Mouse (Mus musculus): ENCODE data around the gene Fastk.

Fastk gene

DNA sequence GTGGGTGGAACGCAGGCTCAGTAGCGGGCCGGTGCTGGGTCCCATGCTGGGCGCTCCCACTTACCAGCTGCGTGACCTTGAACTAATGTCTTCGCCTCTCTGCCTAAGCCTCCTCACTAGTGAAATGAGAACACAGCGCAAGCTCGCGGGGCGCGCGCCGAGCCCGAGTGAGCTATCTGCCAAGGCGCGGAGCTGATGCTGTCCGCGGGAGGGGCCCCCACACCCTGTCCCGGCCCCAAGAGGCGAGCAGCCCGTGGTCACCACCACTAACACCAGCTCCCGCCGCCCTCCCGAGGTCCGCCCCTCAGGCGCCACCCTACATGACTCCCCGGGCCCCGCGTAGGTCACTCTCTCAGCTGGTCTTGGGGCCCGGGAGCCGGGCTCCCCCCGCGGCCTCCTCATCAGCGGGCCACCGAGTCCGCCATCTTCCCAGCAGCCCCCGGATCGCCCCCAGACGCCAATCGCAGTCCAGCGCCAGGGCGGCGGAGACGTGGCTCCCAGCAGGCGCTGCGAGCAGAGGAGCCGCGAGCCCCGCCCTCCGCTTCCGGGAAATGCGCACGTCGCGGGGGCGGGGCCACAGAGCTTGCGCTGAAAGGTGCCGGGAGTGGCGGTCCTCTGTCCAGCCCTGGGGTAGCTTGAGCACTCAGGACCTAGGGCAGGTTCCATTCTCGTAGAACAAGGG lies at the start of gene Fastk:
TSS of gene Fastk (minus strand) at position 542 of the 682 bp plus-strand sequence.
- DNase-seq (ENCODE audit: low read depth, low spot score), result peak; percentile 87

DNA sequence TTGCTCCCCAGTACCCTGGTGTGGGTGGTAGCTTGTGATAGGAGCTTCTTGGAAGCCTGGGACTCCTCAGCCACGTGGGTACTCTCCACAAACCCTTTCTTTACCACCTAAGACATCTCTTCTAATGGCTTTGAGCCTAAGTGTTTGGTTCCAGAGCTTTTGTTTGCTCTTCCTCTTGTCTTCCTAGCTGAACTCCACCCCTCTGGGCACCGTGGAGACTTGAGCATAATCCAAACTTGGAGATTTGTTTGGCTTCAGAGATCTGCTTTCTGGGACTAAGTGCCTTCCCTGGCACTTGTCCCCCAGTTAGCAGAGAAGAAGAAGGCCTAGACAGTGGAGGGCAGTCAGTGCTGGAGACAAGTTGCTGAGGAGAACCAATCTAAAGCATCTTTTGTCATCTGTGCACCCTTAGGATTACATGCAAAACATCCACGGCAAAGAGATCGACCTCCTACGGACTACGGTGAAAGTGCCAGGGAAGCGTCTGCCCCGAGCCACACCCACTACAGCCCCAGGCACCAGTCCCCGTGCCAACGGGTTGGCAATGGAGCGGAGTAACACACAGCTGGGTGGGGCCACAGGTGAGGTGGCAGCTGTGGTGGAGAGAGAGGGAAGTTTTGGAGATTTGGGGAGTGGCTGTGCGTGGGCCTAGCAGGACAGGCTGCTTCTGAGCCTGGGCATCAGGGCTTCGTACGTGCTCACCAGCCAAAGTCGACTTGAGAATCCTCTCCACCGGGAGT lies 47.6 kb upstream of the Fastk start:
- DNase-seq (ENCODE audit: low read depth, low spot score), result no peak

DNA sequence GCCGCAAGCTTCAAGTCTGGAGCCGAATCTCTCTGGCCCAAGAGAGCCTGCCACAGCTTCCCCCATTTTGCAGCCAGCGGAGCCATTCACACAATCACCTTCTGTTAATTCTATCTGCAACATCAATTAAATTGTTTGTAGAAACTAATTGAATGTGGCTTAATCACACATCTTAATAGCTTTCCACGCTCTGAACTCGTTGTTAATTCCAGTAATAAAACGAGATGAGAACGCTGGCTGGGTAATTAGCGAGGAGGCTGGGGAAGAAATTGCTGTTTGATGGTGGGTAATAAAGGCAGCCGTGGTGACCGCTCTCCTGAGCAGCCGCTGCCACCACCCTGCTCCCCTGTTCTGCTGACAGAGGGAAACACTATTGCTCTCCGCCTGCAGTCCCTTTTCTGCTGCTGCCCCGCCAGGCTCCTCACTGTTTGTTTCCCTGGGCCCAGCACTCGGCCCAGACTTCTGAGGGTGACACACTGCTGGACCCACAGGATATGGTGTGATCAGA lies 45.4 kb upstream of the Fastk start:
- no peak for DNase-seq (ENCODE audit: low read depth, low spot score)

DNA sequence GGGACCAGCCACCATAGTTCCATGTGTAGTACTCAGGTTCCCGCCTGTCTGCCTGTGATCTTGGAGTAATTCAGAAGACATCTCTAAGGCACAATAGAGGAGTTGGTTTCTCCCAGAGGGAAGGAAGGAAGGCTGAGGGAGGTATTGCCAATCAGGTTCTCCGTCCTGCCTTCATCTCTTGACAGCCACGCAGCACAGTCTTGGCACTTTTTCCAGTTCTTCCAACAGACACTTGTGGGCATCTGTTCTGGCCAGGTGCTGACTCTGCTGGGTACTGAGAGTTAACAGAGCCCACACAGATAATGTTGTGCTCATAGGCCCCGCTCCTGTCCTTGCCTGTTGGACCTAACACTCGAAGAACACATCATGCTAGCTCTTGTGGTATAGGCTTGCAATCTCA lies 41.7 kb upstream of the Fastk start:
- DNase-seq (ENCODE audit: low read depth, low spot score), result no peak

DNA sequence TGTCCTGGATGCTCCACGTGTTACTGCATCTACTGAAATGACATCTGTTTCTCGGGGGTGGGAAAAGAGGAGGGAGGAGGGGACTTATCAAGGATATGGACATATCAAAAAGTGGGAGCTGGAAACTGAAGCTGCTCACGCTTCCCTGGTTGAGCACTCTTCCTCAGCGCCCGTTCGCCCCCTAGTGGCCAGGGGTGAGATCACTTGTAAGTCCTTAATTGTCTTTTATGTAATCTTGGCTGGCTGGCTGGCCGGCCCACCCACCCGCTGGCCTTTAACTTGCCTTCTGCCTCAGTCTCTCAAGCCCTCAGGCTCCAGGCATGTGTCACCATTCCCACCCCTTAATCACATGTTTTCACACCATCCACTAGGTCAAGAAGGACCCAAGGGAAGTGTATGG lies 41.0 kb upstream of the Fastk start:
- DNase-seq (ENCODE audit: low read depth, low spot score), result peak; percentile 78

DNA sequence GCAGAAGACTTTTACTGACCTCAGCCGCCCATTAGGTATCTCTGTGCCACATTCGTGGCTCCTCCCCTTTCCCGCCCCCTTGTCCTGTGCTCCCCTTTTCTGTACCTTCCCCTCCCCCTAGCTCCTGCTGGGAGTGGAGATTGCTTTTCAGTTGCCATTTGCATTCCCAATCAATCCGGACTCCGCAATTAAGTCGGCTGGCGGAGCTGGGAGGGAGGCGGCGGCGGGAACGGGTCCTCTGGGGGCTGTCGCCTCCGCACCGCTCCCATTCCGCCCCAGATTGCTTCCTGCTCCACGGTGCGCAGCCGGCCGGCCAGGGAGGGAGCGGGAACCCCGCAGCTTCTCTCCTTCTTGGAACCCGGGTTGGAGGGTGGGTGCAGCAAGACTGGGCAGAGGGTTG lies 39.9 kb upstream of the Fastk start:
- DNase-seq (ENCODE audit: low read depth, low spot score), result no peak

DNA sequence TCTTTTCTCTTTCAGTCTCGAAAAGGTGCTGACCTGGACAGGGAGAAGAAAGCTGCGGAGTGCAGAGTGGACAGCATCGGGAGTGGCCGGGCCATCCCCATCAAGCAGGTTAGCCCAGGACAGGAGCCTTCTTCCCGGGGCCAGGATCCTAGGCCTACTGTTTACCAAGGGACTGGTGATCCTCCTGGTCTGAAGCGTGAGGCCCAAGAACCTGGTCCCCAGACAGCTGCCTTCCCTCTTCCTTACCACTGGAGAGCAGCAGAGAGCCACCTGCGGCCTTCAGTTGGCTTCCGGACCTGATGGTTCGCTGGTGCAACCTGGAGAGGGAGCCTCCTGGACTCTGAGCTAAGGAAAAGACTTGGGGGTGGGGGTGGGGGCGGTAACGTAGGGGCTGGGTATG lies 38.2 kb upstream of the Fastk start:
- peak; percentile 61 for DNase-seq (ENCODE audit: low read depth, low spot score)

DNA sequence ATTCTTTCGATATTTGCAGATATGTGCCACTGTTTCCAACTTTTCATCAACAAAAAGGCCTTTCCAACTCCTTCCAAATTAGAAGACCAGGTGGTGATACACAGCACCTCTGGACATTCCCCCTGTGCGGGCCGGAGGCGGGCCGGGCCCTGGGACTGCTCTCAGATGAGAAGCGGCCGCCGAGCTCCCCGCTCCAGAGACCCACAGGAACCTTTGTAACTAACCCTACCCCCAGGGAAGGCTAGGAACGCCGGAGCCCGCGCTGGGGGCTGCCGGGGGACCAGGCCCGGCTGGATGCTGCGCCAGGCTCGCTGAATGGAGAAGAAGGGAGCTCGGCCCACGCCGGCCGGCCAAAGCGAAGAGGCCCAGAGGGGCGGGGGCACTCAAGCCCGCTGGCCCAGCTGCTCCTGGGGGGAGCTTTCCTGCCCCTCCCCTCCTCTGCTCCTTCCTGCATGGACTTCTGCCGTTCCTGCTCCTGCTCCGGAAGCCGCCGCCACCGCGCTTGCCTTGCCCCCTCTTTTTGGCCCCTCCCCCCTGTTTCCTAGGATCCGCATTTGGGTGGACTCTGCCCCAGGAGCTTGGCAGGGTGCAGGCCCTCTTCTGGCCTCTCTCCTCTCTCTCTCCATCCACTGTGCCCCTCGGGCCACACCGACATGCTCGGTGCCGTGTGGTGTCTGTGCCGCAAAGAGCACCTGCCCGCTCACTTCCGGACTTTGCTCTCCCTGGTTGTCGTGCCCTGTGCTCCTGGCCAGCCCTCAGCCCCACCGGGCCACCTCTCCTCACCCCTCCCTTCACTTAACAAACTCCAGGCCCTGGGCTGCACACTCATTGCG lies 37.4 kb upstream of the Fastk start:
- no peak for DNase-seq (ENCODE audit: low read depth, low spot score)

DNA sequence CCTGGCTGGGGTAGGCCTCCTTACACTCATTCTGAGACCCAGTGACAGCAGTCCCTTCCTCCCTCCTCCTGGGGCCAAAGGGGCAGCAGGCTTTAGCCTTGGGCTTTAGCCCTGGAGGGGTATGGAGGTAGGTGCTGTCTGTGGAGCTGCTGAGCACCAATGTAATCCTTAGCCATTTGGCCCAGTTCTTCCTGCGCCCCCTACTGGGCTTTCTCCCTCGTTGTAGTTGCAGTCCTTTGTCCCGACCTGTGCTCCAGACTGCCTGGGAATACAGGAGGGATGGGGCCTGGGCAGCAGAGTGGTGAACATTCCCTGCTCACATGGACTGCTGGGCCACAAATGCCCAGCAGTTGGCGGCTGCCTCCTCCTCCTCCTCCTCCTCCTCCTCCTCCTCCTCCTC lies 36.6 kb upstream of the Fastk start:
- peak; percentile 61 for DNase-seq (ENCODE audit: low read depth, low spot score)

DNA sequence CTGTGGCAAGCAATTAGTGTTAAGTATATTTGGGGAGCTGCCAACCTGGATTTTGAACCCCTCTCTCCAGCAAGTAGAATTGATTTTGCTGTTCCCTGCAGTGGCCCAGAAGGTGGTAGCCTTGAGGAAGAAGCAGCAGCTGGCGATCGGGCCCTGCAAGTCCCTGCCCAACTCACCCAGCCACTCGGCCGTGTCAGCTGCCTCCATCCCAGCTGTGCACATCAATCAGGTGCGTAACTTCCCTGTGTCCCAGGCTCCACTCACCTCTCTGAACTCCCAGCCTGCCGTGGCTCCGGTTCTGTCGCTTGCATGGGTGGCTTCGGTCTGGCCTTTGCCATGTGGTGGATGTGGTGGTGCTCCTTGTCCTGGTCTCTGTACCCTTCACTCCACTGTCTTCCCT lies 32.8 kb upstream of the Fastk start:
- DNase-seq (ENCODE audit: low read depth, low spot score), result no peak

DNA sequence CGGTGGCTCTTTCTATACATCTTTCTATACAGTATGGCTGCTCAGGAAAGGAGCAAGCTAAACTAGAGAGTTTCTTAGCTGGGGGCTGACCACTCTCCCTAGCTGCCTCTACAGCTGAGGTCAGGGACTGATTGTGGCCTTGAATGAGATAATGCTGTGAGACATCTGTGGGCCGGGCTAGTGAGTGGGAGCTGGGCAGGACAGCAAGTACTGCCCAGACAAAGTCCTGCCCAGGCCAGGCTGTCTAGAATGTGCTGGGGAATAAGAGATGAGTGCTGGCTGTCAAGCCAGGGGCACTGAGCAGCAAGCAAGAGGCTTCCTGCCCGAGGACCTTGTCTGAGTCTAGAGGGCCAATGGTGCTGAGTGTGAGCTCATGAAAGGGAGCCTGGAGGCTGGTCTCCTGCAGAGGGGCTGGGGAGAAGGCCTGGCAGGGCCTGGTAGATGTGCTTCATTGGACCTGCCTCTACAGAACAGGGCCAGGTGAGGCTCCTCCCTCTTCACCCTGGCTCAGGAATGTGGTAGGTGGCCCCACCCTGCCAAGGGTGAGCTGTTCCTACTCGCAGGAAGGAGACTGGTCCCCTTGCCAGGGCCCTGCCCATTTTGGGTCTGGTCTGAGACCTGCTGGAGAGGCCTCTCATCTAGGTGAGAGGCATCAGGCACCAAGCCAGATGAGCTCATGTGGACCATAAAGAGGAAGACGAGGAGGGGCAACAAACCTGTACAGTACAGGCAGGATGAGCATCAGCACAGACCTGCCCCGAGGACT lies 30.6 kb upstream of the Fastk start:
- DNase-seq (ENCODE audit: low read depth, low spot score), result no peak

DNA sequence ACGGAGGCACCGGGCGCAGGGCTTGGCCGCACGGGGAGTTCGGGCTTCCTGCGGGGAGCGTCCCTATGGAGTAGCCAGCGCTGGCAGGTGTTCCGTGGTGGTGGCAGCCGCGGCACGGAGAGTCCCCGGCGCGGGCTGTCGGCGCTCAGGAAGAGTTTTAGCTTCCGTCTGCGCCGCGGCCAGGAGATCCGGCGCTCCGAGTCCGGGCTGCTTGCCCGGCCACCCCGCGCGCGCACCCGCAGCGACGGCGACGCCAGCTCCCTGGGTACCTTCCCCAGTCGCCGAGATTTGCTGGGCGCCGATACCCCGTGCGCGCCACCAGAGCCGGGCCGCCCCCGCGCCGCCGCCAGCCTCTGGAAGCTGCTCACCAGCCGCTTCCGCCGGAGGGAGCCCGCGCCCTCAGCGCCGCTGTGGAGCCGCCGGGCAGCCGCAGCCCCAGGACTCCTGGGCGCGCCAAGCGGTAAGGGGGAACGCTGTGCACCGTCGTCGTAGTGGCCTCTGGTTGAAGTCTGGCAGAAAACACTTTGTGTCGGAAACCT lies 29.7 kb upstream of the Fastk start:
- no peak for DNase-seq (ENCODE audit: low read depth, low spot score)

DNA sequence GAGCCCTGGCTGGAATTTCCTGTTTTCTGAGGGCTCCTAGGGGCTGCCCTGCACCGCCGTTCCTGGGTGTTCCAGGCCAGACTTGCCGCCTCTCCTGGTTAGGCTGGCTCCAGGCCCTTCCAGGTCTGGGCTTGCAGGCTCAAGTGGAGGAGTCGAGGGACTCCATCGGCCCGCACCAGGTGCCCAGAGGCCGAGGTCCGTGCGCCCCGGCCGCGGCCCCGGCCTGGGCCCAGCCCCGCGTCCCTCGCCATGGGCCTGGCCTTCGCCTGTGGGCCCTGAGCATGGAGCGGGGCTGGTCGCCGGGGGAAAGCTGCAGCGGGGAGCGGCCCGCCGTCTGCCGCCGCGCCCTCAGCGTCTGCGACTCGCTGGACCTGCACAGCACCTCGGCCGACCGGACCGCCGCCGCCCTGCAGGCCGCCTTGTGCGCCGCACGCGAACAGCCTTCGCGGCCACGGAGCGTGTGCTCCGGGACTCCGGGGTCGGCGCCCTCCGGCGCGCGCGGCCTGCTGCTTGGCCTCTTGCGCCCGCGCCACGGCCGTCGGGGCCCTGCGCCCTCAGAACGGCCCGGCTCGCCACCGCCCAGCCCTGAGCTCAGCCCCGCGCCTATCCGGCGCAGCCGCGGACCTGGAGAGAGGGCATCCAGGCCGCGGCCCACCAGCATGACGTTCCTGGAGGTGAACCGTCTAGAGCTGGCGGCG lies 29.1 kb upstream of the Fastk start:
- DNase-seq (ENCODE audit: low read depth, low spot score), result no peak

DNA sequence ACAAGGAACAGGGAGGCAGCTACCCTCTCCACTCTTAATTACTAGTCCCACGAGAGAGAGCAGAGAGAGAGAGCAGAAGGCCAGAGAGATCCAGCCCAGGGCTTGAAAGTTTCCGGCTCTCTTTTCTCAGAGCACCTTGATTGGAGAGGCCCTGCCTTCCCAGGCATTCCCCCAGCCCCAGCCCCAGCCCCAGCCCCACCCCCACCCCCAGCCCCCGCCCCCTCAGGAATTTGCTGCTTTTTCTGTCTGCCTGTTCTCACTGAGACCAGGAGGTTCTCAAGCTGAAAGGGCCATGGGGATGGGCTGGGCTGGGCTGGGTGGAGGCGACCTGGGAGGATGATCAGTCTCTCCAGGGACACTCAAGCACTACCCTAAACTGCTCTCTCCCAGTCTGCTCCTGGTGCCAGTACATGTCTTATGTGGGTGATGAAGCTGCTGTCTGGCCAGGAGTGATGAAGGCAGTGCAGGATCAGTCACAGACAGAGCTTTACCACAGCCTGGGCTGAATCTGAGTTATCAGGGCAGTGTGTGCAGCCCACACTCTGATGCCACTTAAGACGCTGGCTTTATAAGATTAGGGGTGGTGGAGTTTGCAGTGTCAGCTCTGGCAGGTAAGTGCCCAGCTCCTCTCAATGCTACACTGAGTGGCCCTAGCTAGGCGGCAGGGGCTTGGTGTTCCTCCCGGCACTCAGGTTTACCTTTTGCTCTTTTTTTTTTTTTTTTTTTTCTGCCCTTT lies 28.0 kb upstream of the Fastk start:
- DNase-seq (ENCODE audit: low read depth, low spot score), result no peak

DNA sequence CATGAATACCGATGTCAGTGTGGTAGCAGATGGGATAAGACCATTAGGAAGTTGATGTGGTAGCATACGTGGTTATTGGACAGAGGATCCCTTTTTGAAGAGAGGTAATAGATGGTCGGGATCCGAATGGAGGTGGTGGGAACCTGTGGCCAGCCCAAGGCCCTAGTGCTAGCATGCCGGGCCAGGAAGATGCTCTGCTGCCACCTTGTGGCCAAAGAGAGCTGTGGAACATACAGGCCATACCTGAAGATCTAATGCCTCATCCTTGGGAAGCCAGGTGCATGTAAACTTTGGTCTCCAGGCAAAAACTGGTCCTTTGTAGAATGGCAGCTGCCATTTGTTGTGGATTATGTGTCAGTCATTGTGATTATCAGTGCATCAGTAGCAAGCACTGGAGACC lies 25.5 kb upstream of the Fastk start:
- peak; percentile 70 for DNase-seq (ENCODE audit: low read depth, low spot score)

DNA sequence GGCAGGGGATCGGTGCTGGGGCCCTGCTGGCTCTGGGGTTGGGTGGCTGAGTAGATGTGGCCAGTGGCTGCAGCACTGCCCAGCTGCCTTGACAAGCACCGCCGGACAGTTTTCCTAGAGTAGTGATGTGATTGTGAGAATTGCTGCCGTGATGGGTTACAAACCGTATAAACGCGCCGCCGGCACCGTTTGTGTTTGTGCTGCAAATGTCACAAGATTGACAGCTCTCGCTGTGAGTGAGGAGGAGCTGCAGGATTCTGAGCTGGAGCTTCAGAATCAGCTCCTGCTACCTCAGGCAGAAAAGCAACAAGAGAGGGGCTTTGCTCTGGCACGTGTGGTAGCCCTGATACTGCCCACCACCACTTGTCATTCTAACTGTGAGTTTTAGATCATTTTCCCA lies 21.7 kb upstream of the Fastk start:
- DNase-seq (ENCODE audit: low read depth, low spot score), result no peak

DNA sequence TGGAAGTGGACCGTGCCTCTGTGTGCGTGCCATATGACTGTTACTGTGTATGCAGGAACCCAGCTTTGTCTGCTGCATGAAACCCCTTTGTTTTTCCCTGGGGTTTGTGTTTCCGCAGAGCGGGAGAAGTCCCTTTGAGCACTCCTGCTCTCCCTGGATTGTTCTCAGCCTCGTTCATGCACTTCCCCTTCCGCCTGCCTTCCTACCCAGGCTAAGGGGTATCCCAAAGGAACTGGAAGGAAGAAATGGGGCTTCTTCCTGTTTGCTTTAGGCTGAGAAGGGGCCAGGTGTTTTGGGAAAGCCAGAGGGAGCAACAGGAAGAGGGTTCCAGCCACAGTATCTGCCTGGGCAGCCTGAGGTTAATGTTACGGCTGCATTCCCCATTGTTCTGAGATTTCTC lies 10.5 kb upstream of the Fastk start:
- no peak for DNase-seq (ENCODE audit: low read depth, low spot score)

DNA sequence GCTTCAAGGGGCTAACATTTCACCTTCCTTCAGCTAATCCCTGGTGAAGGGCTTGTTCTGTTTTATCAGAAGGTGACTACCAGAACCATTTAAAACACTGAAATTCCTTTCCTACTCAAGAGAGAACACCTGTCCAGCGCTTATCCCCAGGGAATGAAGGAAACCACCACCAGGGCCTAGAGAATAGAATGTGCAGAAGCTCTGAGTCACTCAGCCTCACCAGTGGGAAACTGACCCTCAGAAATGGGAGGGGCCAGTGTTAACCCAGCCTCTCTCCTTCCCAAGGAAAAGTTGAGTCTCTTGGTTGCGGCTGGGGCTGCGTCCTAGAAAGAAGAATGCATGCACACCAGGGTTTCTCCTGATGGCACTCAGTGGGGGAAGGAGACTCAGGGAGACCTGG lies 10.0 kb upstream of the Fastk start:
- DNase-seq (ENCODE audit: low read depth, low spot score), result no peak

DNA sequence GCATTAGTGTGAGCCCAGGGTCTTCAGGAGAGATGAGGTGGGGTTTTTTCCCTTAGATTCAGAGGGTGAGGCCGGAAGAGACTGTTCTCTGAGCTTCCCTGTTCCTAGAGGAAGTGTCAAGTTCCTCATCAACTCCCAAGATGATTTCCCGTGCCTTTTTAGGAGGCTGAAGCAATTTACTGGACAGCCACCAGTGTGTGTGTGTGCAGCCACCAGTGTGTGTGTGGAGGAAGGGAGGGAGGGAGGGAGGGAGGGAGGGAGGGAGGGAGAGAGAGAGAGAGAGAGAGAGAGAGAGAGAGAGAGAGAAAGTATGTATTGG lies 8.9 kb upstream of the Fastk start:
- DNase-seq (ENCODE audit: low read depth, low spot score), result no peak

DNA sequence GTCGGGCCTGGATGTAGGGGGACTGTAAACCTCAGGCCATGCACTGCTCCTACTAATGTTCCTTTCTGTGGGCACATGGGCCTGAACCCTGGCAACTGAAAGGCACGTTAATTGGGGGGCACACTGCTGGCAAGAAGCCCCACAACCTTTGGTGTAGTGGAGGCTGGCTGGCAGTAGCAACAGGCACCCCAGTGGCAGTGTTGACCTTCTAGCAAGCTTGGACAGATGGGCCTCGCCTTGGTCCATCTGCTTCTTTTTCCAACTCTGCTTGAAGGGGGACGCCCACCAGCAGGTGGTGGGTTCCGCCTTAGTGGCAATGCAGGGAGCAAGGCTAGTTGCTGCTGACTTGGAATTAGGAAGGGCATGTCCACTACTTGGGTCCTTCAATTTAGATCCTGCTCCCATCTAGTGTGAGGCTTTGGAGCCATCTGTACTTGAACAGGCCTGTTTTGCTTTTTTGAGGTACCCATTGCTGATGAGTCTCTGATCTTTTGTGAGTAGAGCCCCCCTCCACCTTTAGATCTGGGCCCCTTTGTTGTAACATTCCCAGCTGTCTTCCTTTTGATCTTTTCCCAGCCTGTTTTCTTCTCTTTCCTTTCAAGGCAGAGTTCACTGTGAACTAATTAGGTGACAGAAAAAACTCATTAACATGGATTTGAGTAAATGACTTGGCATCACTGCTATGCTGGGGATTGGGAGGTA lies 8.3 kb upstream of the Fastk start:
- no peak for DNase-seq (ENCODE audit: low read depth, low spot score)
